Mouse (Mus musculus) ovary, postnatal 36 days (tissue): ENCODE measurements around the gene Lcmt1.

Experiments
- DNase-seq: peaks from one replicate; pipeline ENCODE4 v3.0.0; 2022; ENCODE audit warnings: low spot score, mixed read lengths

Gene Lcmt1

DNA sequence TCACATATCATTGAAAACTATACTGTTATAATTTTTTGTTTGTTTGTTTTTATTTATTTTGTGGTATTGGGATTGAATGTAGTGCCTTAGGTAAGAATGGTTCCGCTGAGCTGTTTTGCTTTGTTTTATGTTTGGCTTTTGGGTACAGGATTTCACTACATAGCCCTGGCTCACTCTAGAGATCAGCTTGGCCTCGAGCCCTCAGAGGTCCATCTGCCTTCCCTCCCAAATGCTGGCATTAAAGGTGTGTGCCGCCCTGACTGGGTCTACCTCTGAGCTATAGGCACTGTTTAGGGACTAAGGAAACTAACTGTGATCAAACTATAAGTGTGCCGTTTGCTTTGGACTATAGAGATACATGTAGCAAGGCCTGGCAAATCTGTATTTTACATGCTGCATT lies 29.7 kb downstream of the Lcmt1 start:
- DNase-seq: no peak

DNA sequence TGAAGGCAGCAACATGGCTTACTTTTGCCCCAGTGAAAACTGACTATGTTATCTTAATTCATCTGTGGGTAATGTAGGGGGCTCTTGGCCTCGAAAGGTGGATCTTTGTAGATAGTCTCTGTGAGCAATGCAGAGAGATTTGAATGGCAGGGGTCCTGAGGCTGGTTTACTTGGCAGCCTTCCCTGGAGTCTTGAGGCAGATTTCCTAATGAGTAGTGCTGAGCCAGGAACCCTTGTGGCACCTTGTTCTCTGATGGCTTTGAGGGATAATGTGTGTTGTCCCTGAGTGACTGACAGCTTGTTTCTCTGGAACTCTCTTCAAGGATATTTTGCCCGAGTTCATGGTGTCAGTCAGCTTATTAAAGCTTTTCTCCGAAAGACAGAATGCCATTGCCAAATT lies 31.5 kb downstream of the Lcmt1 start:
- no peak for DNase-seq

DNA sequence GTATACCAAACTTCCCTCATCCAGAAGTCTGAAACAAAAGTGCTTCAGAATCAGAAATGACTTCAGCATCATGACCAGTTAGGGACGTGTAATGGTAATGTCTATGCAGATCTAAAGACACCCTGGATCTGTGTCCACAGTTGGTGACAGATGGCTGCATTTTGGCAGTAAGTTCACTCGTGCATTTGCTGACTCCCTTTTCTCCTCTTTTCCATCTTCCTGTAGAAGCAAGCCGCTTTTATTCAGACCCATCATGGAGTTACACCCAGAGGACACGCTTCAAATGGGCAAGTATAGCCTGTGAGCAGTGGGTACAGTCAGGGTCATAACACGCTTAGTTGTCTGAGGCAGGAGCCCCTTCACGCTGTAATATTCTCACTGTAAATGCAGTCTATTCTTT lies 34.6 kb downstream of the Lcmt1 start:
- no peak for DNase-seq

DNA sequence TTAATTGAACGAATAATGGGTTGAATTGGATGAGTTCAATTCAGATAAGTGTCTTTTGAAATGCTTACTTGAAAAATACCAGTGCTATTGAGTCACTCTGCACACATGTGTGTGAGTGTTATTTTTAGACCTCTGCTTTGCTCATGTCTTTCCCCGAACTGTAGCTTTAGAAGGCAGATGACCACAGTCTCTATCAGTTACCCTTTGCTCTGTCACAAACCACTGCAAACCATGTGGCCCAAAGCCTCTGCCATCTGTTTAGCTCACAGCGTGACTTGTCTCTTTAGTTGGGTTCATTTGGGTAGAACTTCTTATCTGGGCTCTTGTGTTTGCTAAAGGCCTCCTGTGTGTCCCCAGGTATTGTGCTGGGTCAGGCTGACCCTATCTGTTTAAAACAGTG lies 36.0 kb downstream of the Lcmt1 start:
- no peak for DNase-seq

DNA sequence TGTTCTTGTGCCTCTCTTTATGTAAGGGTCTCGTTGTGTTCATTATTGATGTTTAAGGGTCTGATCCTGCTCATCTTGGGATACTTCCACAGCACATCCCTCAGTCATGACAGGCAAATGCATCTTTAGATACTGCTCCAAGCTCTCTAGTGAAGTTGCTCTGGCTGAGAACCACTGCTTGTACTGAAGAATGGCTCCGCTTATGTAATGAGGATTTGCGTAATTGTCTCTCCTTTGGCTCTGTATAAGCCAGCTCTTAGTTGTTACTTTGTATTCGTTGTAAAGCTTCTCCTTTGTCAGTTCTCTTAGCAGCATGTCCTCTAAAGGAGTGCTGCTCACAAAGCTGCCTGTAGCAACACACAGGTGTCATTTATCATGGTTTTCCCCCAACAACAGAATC lies 37.4 kb downstream of the Lcmt1 start:
- DNase-seq: no peak

- no peak for DNase-seq
Observed at GRCm38 (mm10) chr7:123410502-123410901, 40.9 kb downstream of the Lcmt1 start.

DNA sequence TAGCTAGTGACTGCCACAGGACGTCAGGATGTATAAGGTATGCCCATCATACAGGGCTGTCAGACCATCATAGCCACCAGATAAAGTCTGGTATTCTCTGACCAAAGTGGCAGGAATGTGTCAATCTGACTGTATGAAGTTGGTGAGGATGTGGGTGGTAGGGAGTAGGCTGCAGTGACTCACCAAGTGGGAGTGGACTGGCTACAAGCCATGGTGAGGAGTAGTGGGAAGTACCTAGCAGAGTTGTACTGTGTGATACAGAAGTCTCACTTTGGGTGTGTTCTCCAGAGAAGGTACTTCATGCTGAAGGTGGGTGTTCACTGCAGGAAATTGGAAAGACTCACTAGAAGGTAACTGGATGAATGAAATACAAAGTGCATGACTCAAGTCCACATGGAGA lies 41.5 kb downstream of the Lcmt1 start:
- DNase-seq: peak; percentile 14

GRCm38 (mm10) chr7:123412143-123412542 lies 42.6 kb downstream of the Lcmt1 start:
- no peak for DNase-seq

DNA sequence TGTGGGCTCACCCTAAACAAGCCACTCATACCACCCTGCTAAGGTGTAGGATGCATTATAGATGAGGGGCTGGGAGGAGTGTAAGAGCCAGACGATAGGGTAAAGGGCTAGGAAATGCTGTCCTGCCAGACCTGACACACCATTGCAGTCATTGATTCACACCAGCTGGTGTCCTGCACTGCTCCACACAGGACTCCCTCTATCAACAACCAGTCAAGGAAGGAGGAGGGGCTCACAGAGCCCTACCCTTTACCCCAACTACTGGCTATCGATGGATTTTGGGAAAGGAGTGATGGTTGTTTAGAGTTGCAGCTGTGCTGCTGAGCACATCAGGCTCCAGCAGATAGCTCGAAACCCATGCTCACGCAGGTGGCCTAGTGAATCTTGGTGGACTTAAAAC lies 47.2 kb downstream of the Lcmt1 start:
- no peak for DNase-seq

- DNase-seq: no peak
Observed at GRCm38 (mm10) chr7:123417661-123418060, 48.1 kb downstream of the Lcmt1 start.

GRCm38 (mm10) chr7:123419984-123420383 lies 50.4 kb downstream of the Lcmt1 start:
- DNase-seq: no peak

GRCm38 (mm10) chr7:123421958-123422357 lies 52.4 kb downstream of the Lcmt1 start:
- no peak for DNase-seq

DNA sequence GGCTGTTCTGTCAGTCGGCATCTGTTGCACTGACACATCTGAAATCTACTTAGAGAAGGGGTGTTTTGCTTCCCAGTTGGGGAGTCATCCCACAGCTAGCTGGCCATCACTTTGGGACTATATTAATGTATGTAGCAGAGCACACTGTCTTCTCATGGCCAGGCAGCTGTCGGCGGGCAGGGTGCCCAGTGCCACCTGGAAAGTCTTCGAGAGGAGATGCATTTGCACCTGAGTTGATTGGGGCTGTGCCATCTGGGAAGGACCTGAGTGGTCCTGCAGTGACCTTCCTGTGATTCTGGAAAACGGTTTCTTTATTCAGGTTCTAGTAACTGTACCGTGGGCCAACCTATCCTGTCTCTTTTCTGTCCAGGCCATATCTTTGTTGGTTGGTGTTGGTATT lies 54.7 kb downstream of the Lcmt1 start:
- no peak for DNase-seq

DNA sequence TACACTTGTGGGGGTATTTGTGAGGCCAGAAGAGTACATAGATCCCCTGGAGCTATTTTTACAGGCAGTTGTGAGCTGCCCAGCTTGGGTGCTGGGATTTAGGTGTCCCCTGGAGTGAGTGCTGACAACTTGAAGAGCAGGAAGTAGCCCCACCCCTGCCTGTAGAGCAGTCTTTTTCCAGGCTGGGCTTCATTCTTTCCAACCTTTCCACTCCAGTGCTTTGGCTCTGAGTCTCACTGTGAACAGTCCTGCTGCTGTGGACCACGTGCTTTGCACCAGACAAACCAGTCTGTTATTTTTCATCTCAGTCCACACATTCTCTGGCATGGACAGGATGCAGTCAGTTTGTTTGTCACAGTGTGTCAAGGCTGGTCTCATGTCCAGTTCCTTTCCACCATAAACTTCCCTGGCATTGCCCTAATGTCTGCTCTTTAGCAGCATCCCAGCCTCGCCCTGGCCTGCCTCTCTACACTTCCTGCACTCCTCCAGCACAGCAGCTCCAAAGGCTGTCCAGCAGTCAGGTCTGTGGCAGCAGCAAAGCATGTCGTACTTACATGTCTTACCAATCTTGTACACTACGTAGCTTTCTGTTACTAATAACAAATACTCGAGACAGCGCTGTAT lies 55.7 kb downstream of the Lcmt1 start:
- DNase-seq: no peak

GRCm38 (mm10) chr7:123429624-123430410 lies 60.2 kb downstream of the Lcmt1 start:
- DNase-seq: no peak

- DNase-seq: no peak
Observed at GRCm38 (mm10) chr7:123430411-123430705, 60.8 kb downstream of the Lcmt1 start.

DNA sequence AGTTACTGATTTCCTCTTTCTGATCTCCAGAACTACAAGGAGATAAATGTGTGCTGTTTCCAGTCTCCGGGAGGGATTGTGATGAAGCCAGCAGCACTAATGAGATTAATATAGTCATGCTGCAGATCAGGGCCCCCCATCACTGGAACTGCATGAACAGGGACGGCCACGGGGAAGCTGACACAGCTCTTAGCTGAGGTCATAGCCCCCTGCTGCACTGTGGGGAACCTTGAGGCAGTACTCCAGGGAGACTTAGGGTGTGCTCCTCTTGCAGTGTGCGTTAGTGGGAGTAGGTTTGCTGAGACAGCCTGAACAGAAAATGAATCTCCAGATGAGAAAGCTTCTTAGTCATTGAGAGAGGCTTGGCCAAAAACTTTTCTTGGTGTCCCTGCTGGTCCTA lies 61.6 kb downstream of the Lcmt1 start:
- DNase-seq: no peak

DNA sequence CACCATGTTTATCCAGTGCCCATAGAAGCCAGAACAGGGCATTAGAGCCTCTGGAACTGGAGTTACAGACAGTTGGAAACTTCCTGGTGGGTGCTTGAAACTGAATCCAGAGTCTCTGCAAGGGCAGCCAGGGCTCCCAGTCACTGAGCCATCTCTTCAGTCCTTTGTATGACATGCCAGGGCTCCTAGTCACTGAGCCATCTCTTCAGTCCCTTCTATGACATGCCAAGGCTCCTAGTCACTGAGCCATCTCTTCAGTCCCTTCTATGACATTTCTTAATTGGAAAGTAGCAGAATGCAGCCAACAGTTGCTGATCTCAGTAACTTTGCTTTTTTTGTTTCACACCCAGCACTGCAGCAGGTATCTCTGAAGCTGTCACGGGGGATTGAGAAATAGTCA lies 72.5 kb downstream of the Lcmt1 start:
- no peak for DNase-seq

DNA sequence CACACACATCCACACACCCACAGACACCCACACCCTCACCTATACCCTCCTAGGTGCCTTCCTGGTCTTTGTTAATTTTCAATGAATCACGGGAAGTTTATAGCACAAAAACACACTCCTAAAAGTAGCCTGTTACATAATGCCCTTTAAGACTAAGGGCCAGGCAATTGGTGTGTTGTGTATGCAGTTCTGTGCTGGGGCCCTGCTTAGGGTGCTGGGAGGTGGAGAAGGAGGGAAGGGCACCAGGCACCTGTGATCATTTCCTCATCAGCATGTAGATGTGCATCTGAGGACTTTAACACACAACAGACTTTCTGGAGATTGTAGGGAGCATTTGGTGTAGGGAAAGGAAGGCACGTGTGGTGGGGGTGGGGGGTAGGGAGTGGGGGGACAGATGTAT lies 79.2 kb downstream of the Lcmt1 start:
- DNase-seq: no peak

- no peak for DNase-seq
Observed at GRCm38 (mm10) chr7:123449676-123450075, 80.1 kb downstream of the Lcmt1 start.

- DNase-seq: no peak
Observed at GRCm38 (mm10) chr7:123450515-123450914, 80.9 kb downstream of the Lcmt1 start.

GRCm38 (mm10) chr7:123452551-123452950 lies 83.0 kb downstream of the Lcmt1 start:
- no peak for DNase-seq

DNA sequence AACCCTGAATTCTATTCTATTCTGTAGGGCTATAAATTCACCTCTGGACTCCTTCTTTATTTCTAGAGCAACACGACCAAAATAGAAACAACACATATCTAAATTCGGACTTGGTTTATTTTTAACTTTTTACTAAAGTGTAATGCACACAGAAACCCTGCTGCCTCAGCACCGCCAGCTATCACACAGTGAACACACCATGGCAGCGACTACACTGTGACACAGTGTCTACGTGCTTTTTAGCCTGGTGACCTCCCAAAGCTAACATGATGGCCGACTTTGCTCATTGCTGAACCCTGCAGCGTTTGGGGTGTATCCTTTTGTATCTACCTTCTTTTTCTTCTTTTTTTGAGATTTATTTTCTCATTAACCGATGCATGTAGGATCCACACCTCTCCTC lies 83.5 kb downstream of the Lcmt1 start:
- no peak for DNase-seq

DNA sequence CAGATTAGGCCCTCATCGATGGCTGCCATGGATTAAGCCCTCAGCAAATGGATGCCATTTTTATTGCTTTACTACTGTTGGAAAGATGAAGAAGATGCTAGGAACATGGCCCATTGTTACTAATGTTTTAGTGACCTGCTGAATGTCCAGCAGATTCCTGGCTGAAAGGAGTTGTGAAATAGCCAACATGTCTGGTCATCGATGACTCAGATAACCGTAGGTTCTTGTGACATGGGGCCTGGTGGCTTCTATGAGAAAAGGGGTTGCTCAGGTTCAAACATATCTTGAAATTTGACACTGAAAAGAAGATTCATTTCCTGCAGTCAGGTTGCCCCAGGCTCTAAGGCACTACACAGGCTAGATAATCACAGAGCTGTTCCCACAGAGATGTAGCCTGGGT lies 85.5 kb downstream of the Lcmt1 start:
- no peak for DNase-seq
